Mouse (Mus musculus): ENCODE results near the gene Fut8. TPM values are rescaled to one million over a fixed set of nuclear protein-coding genes. Genes with fewer than 3 reads are reported as not detected.

The Fut8 gene
- polyA plus RNA-seq, 1 experiment from 2014 or later = 15.2 TPM

- Histone ChIP-seq H3K9me3 (ENCODE audit: control insufficient read depth, low read length) (no peaks in the 10 kb centered on the region), H3K4me3 (ENCODE audit: control insufficient read depth in 1 of 2, insufficient read depth in 1 of 2, low read depth in 1 of 2, low read length in 2 of 2) (no peak overlapping the region), H3K36me3 (ENCODE audit: control insufficient read depth, insufficient read depth, low read length) (no peaks in the 10 kb centered on the region), H3K27ac (replicated peaks in 1 of 2; ENCODE audit: control insufficient read depth in 1 of 2, insufficient read depth in 1 of 2, low read depth in 2 of 2, low read length in 2 of 2) (no peak overlapping the region), H3K4me2 (ENCODE audit: low read length) (no peak overlapping the region), H3K4me1 (ENCODE audit: control insufficient read depth in 2 of 2, insufficient read depth in 2 of 2, low read length in 2 of 2) (0 out of 4 replicates have a peak, but pooled peaks cover 0 to 4% of the 10 kb centered on the region in 2 experiments), H3K27me3 (ENCODE audit: control insufficient read depth, insufficient read depth, low read length) (no peaks in the 10 kb centered on the region), H3K9ac (ENCODE audit: low read length) (no peak overlapping the region)
- 68% methylated on average over 3 of the region's 3 CpGs for WGBS
- no peak for ATAC-seq (ENCODE audit: insufficient number of reproducible peaks, insufficient read depth, low FRiP score, low read depth)
These were observed 14.3 kb upstream of the Fut8 start for GRCm38 (mm10) chr12:77223595-77223994.

- Histone ChIP-seq H3K4me1 (ENCODE audit: control insufficient read depth in 2 of 2, insufficient read depth in 2 of 2, low read length in 2 of 2) (0 out of 4 replicates have a peak, but pooled peaks cover 0 to 4% of the 10 kb centered on the region in 2 experiments), H3K9ac (ENCODE audit: low read length) (no peak overlapping the region), H3K9me3 (ENCODE audit: control insufficient read depth, low read length) (no peaks in the 10 kb centered on the region), H3K27ac (replicated peaks in 1 of 2; ENCODE audit: control insufficient read depth in 1 of 2, insufficient read depth in 1 of 2, low read depth in 2 of 2, low read length in 2 of 2) (no peak overlapping the region), H3K27me3 (ENCODE audit: control insufficient read depth, insufficient read depth, low read length) (no peaks in the 10 kb centered on the region), H3K4me3 (ENCODE audit: control insufficient read depth in 1 of 2, insufficient read depth in 1 of 2, low read depth in 1 of 2, low read length in 2 of 2) (no peak overlapping the region), H3K36me3 (ENCODE audit: control insufficient read depth, insufficient read depth, low read length) (no peaks in the 10 kb centered on the region), H3K4me2 (ENCODE audit: low read length) (no peak overlapping the region)
- 85% methylated on average over 4 of the region's 4 CpGs for WGBS
- ATAC-seq (ENCODE audit: insufficient number of reproducible peaks, insufficient read depth, low FRiP score, low read depth) = no peak
These were observed 13.8 kb upstream of the Fut8 start for GRCm38 (mm10) chr12:77224121-77224520.

- WGBS = 66% methylated on average over 4 of the region's 4 CpGs
- H3K4me1 ChIP-seq (ENCODE audit: control insufficient read depth in 2 of 2, insufficient read depth in 2 of 2, low read length in 2 of 2) = 0 out of 4 replicates have a peak, but pooled peaks cover 0 to 4% of the 10 kb centered on the region in 2 experiments
These were observed 13.0 kb upstream of the Fut8 start for GRCm38 (mm10) chr12:77224891-77225290.

GRCm38 (mm10) chr12:77225727-77226126 is 12.2 kb upstream of the Fut8 start:
- H3K4me1 ChIP-seq (ENCODE audit: control insufficient read depth in 2 of 2, insufficient read depth in 2 of 2, low read length in 2 of 2) = 0 out of 4 replicates have a peak, but pooled peaks cover 0 to 4% of the 10 kb centered on the region in 2 experiments
- no peaks in the 10 kb centered on the region for H3K36me3 ChIP-seq (ENCODE audit: control insufficient read depth, insufficient read depth, low read length)
- no peak overlapping the region for H3K27ac ChIP-seq (replicated peaks in 1 of 2; ENCODE audit: control insufficient read depth in 1 of 2, insufficient read depth in 1 of 2, low read depth in 2 of 2, low read length in 2 of 2)
- ATAC-seq (ENCODE audit: insufficient number of reproducible peaks, insufficient read depth, low FRiP score, low read depth) = no peak
- no peak overlapping the region for H3K9ac ChIP-seq (ENCODE audit: low read length)
- H3K9me3 ChIP-seq (ENCODE audit: control insufficient read depth, low read length) = no peaks in the 10 kb centered on the region
- H3K27me3 ChIP-seq (ENCODE audit: control insufficient read depth, insufficient read depth, low read length) = no peaks in the 10 kb centered on the region
- no peak overlapping the region for H3K4me2 ChIP-seq (ENCODE audit: low read length)
- H3K4me3 ChIP-seq (ENCODE audit: control insufficient read depth in 1 of 2, insufficient read depth in 1 of 2, low read depth in 1 of 2, low read length in 2 of 2) = no peak overlapping the region
- 75% methylated on average over 3 of the region's 3 CpGs for WGBS

More at GRCm38 (mm10) chr12:77224891-77225290, 13.0 kb upstream of the Fut8 start:
- no peak overlapping the region for H3K4me3 ChIP-seq (ENCODE audit: control insufficient read depth in 1 of 2, insufficient read depth in 1 of 2, low read depth in 1 of 2, low read length in 2 of 2)
- H3K4me2 ChIP-seq (ENCODE audit: low read length) = no peak overlapping the region
- H3K27me3 ChIP-seq (ENCODE audit: control insufficient read depth, insufficient read depth, low read length) = no peaks in the 10 kb centered on the region
- H3K9ac ChIP-seq (ENCODE audit: low read length) = no peak overlapping the region
- H3K36me3 ChIP-seq (ENCODE audit: control insufficient read depth, insufficient read depth, low read length) = no peaks in the 10 kb centered on the region
- no peak for ATAC-seq (ENCODE audit: insufficient number of reproducible peaks, insufficient read depth, low FRiP score, low read depth)
- no peaks in the 10 kb centered on the region for H3K9me3 ChIP-seq (ENCODE audit: control insufficient read depth, low read length)
- H3K27ac ChIP-seq (replicated peaks in 1 of 2; ENCODE audit: control insufficient read depth in 1 of 2, insufficient read depth in 1 of 2, low read depth in 2 of 2, low read length in 2 of 2) = no peak overlapping the region

- Histone ChIP-seq H3K4me1 (ENCODE audit: control insufficient read depth in 2 of 2, insufficient read depth in 2 of 2, low read length in 2 of 2) (no peaks in the 10 kb centered on the region), H3K4me2 (ENCODE audit: low read length) (no peak overlapping the region), H3K36me3 (ENCODE audit: control insufficient read depth, insufficient read depth, low read length) (no peaks in the 10 kb centered on the region), H3K9ac (ENCODE audit: low read length) (no peak overlapping the region), H3K27me3 (ENCODE audit: control insufficient read depth, insufficient read depth, low read length) (no peaks in the 10 kb centered on the region), H3K27ac (replicated peaks in 1 of 2; ENCODE audit: control insufficient read depth in 1 of 2, insufficient read depth in 1 of 2, low read depth in 2 of 2, low read length in 2 of 2) (no peak overlapping the region), H3K4me3 (ENCODE audit: control insufficient read depth in 1 of 2, insufficient read depth in 1 of 2, low read depth in 1 of 2, low read length in 2 of 2) (no peak overlapping the region), H3K9me3 (ENCODE audit: control insufficient read depth, low read length) (no peaks in the 10 kb centered on the region)
- no peak for ATAC-seq (ENCODE audit: insufficient number of reproducible peaks, insufficient read depth, low FRiP score, low read depth)
- WGBS = 47% methylated on average over 4 of the region's 4 CpGs
These were observed 2.0 kb upstream of the Fut8 start for GRCm38 (mm10) chr12:77235958-77236357.

- no peaks in the 10 kb centered on the region for H3K9me3 ChIP-seq (ENCODE audit: control insufficient read depth, low read length)
- peak; percentile 97 for ATAC-seq (ENCODE audit: insufficient number of reproducible peaks, insufficient read depth, low FRiP score, low read depth)
- peak overlapping the region; percentile 81 to 87 for H3K27ac ChIP-seq (replicated peaks in 1 of 2; ENCODE audit: control insufficient read depth in 1 of 2, insufficient read depth in 1 of 2, low read depth in 2 of 2, low read length in 2 of 2)
- no peaks in the 10 kb centered on the region for H3K4me1 ChIP-seq (ENCODE audit: control insufficient read depth in 2 of 2, insufficient read depth in 2 of 2, low read length in 2 of 2)
- no peaks in the 10 kb centered on the region for H3K27me3 ChIP-seq (ENCODE audit: control insufficient read depth, insufficient read depth, low read length)
- H3K4me3 ChIP-seq (ENCODE audit: control insufficient read depth in 1 of 2, insufficient read depth in 1 of 2, low read depth in 1 of 2, low read length in 2 of 2) = peak overlapping the region; percentile 95
- no peaks in the 10 kb centered on the region for H3K36me3 ChIP-seq (ENCODE audit: control insufficient read depth, insufficient read depth, low read length)
- WGBS = under 1% methylated on average over 84 of the region's 120 CpGs
- H3K4me2 ChIP-seq (ENCODE audit: low read length) = peak overlapping the region; percentile 97
- peak overlapping the region; percentile 91 for H3K9ac ChIP-seq (ENCODE audit: low read length)
These were observed 835 bp downstream of the Fut8 start for GRCm38 (mm10) chr12:77238531-77239389.

GRCm38 (mm10) chr12:77239390-77240061 is 1.6 kb downstream of the Fut8 start:
- Histone ChIP-seq H3K4me2 (ENCODE audit: low read length) (peak overlapping the region; percentile 97), H3K27ac (replicated peaks in 1 of 2; ENCODE audit: control insufficient read depth in 1 of 2, insufficient read depth in 1 of 2, low read depth in 2 of 2, low read length in 2 of 2) (peak overlapping the region; percentile 81 to 87; a peak in 3 of 4 replicates), H3K9me3 (ENCODE audit: control insufficient read depth, low read length) (no peaks in the 10 kb centered on the region), H3K36me3 (ENCODE audit: control insufficient read depth, insufficient read depth, low read length) (no peaks in the 10 kb centered on the region), H3K4me1 (ENCODE audit: control insufficient read depth in 2 of 2, insufficient read depth in 2 of 2, low read length in 2 of 2) (no peaks in the 10 kb centered on the region), H3K4me3 (ENCODE audit: control insufficient read depth in 1 of 2, insufficient read depth in 1 of 2, low read depth in 1 of 2, low read length in 2 of 2) (peak overlapping the region; percentile 95), H3K9ac (ENCODE audit: low read length) (peak overlapping the region; percentile 91), H3K27me3 (ENCODE audit: control insufficient read depth, insufficient read depth, low read length) (no peaks in the 10 kb centered on the region)
- WGBS = under 1% methylated on average over 26 of the region's 29 CpGs
- no peak for ATAC-seq (ENCODE audit: insufficient number of reproducible peaks, insufficient read depth, low FRiP score, low read depth)

Data from heart, embryonic 14.5 days (tissue).